Mouse (Mus musculus) lung, postnatal 0 days (tissue): ENCODE data around the gene Sipa1l2. TPM values are rescaled to one million over a fixed set of nuclear protein-coding genes. Genes with fewer than 3 reads are reported as not detected.

Source experiments
- ATAC-seq: fragments of 200-750 bp; cut with Nextera tagmentation; 2 replicates; pipeline ENCODE4 v1.8.0; 2017; ENCODE audit warnings: moderate library complexity
- DNase-seq: peaks from one replicate; pipeline ENCODE4 v3.0.0-alpha.2; 2016; ENCODE audit warnings: low spot score
- H3K27ac ChIP-seq: fragments of 300-500 bp; sonication (generic); 2 replicates; pipeline ENCODE4 v1.5.1; 2014; ENCODE audit warnings: antibody characterized with exemption, mild to moderate bottlenecking, low read length, mixed read lengths
- H3K27me3 ChIP-seq: fragments of 300-500 bp; sonication (generic); replicated peaks from 2 replicates; pipeline ENCODE4 v1.6.1; 2014; ENCODE audit warnings: low read length, mixed read lengths; ENCODE audit not compliant: insufficient read depth
- H3K36me3 ChIP-seq: fragments of 300-500 bp; sonication (generic); 2 replicates; pipeline ENCODE4 v1.6.1; 2014; ENCODE audit warnings: low read length, mixed read lengths; ENCODE audit not compliant: insufficient read depth
- H3K4me1 ChIP-seq: fragments of 300-500 bp; sonication (generic); 2 replicates; pipeline ENCODE4 v1.6.1; 2014; ENCODE audit warnings: antibody characterized with exemption, low read depth, low read length, mixed read lengths; ENCODE audit not compliant: insufficient read depth
- H3K4me2 ChIP-seq: fragments of 300-500 bp; sonication (generic); replicated peaks from 2 replicates; pipeline ENCODE4 v1.6.1; 2014; ENCODE audit warnings: low read depth, mild to moderate bottlenecking, low read length, moderate library complexity, mixed read lengths
- H3K4me3 ChIP-seq: fragments of 300-500 bp; sonication (generic); 2 replicates; pipeline ENCODE4 v1.5.1; 2014; ENCODE audit warnings: low read depth, low read length
- H3K9ac ChIP-seq: fragments of 300-500 bp; sonication (generic); replicated peaks from 2 replicates; pipeline ENCODE4 v1.6.1; 2014; ENCODE audit warnings: low read depth, mild to moderate bottlenecking
- H3K9me3 ChIP-seq: fragments of 300-500 bp; sonication (generic); 2 replicates; pipeline ENCODE4 v1.6.1; 2016; ENCODE audit warnings: low read length, mixed read lengths
- CTCF ChIP-seq: IDR thresholded peaks from 2 replicates; pipeline ENCODE4 v1.5.1; 2016; ENCODE audit warnings: antibody characterized with exemption, mild to moderate bottlenecking
- EP300 ChIP-seq: IDR thresholded peaks from 2 replicates; pipeline ENCODE4 v1.6.1; 2016; ENCODE audit warnings: antibody characterized with exemption, mild to moderate bottlenecking, control low read depth
- WGBS: fragments of 180-500 bp; shearing (Covaris S2); extraction: QIAGEN DNeasy Blood & Tissue Kit; methylation state at CpG from one replicate; pipeline ENCODE4 v1.1.7; 2014; 5-methylcytosine and 5-hydroxymethylcytosine counted together
- polyA plus RNA-seq: library from polyadenylated mRNA; unstranded; fragments of >200 nt; fragmentation: Nextera tagmentation; extraction: Ambion mirVana; gene quantifications from 2 replicates; pipeline ENCODE4 v1.2.1, GENCODE M21; 2015

Gene Sipa1l2
- polyA plus RNA-seq, 1 experiment from 2014 or later = 9.4 TPM

- no peak overlapping the region for H3K4me3 ChIP-seq
- H3K9me3 ChIP-seq = no peaks in the 10 kb centered on the region
- H3K4me2 ChIP-seq = no peak overlapping the region
- no peak for ATAC-seq
- TF ChIP-seq EP300 (no peak), CTCF (no peak)
- no peak for DNase-seq
- 76% methylated on average over 6 of the region's 6 CpGs for WGBS
- H3K27me3 ChIP-seq = no peaks in the 10 kb centered on the region
- no peak overlapping the region for H3K9ac ChIP-seq
- peaks cover 27% of the 10 kb centered on the region; the same call in 1 of the 2 replicates for H3K4me1 ChIP-seq
- no peaks in the 10 kb centered on the region for H3K36me3 ChIP-seq
- no peak overlapping the region for H3K27ac ChIP-seq
Measured at GRCm38 (mm10) chr8:125529019-125529418, 40.6 kb downstream of the Sipa1l2 start.

DNA sequence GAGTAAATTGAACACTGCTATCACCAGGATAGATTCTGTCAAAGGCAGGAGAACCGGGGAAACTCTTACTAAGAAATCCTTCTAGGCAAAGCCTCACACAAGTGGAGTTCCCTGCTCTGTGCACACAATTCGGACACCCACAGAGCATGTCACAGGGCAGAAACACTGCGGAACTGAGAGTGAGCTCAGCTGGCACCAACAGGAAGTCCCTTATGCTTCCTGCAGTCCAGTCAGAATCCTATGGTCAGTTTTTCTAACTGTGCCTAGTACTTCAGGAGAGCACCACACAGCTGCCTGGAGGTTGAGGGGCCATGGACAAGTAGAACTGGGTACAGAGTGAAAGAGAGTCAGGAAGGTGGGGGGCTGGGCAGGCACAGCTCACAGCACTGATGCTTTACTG is 41.7 kb downstream of the Sipa1l2 start:
- DNase-seq (no peak), ATAC-seq (0 out of 2 replicates have a peak, but pooled peaks have one; percentile 32)
- peaks cover 34% of the 10 kb centered on the region; the same call in 1 of the 2 replicates for H3K4me1 ChIP-seq
- H3K27me3 ChIP-seq = no peaks in the 10 kb centered on the region
- no peaks in the 10 kb centered on the region for H3K9me3 ChIP-seq
- H3K4me3 ChIP-seq = no peak overlapping the region
- WGBS = 50% methylated on average over 3 of the region's 3 CpGs
- TF ChIP-seq CTCF (no peak), EP300 (no peak)
- no peak overlapping the region for H3K9ac ChIP-seq
- no peak overlapping the region for H3K27ac ChIP-seq
- H3K4me2 ChIP-seq = no peak overlapping the region
- no peaks in the 10 kb centered on the region for H3K36me3 ChIP-seq

DNA sequence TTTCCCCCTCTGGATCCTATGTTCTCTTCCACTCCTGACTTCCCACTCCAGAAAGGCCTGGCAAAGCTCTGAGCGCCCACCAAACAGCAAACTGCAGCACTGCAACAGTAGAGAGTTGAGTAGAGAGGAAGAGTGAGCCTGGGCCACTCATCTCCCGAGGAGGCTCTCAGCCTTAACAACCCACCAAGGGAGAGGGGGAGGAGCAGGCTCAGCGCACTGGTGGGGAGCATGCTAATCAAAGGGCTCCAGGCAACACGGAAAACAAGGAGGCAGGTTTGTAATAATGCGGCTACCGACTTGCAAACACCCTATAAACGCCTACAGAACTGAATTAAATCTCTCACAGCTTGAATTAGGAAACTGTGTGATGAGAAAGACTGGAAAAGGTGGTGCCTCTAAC is 42.6 kb downstream of the Sipa1l2 start:
- Histone ChIP-seq H3K4me1 (peaks cover 38% of the 10 kb centered on the region; the same call in 1 of the 2 replicates), H3K4me2 (no peak overlapping the region), H3K9me3 (no peaks in the 10 kb centered on the region), H3K9ac (no peak overlapping the region), H3K27me3 (no peaks in the 10 kb centered on the region), H3K27ac (no peak overlapping the region), H3K4me3 (no peak overlapping the region), H3K36me3 (no peaks in the 10 kb centered on the region)
- ATAC-seq (no peak), DNase-seq (no peak)
- TF ChIP-seq EP300 = no peak
- TF ChIP-seq CTCF = no peak
- 29% methylated on average over 7 of the region's 7 CpGs for WGBS

- 57% methylated on average over 7 of the region's 7 CpGs for WGBS
- Histone ChIP-seq H3K4me3 (no peak overlapping the region), H3K9ac (no peak overlapping the region), H3K4me2 (no peak overlapping the region), H3K27ac (no peak overlapping the region), H3K27me3 (no peaks in the 10 kb centered on the region), H3K4me1 (peaks cover 42% of the 10 kb centered on the region; the same call in 1 of the 2 replicates), H3K36me3 (no peaks in the 10 kb centered on the region), H3K9me3 (no peaks in the 10 kb centered on the region)
- DNase-seq (no peak), ATAC-seq (no peak)
- TF ChIP-seq EP300 (no peak), CTCF (no peak)
Measured at GRCm38 (mm10) chr8:125526582-125526981, 43.0 kb downstream of the Sipa1l2 start.

- Histone ChIP-seq H3K27ac (no peak overlapping the region), H3K36me3 (no peaks in the 10 kb centered on the region), H3K4me3 (no peak overlapping the region), H3K9ac (no peak overlapping the region), H3K4me1 (peaks cover 44% of the 10 kb centered on the region; the same call in 1 of the 2 replicates), H3K27me3 (no peaks in the 10 kb centered on the region), H3K4me2 (no peak overlapping the region), H3K9me3 (no peaks in the 10 kb centered on the region)
- TF ChIP-seq CTCF = no peak
- TF ChIP-seq EP300 = no peak
- 33% methylated on average over 2 of the region's 2 CpGs for WGBS
- ATAC-seq (peak; percentile 23; the same call in 1 of the 2 replicates), DNase-seq (peak; percentile 51)
Measured at GRCm38 (mm10) chr8:125524479-125524878, 45.1 kb downstream of the Sipa1l2 start.

DNA sequence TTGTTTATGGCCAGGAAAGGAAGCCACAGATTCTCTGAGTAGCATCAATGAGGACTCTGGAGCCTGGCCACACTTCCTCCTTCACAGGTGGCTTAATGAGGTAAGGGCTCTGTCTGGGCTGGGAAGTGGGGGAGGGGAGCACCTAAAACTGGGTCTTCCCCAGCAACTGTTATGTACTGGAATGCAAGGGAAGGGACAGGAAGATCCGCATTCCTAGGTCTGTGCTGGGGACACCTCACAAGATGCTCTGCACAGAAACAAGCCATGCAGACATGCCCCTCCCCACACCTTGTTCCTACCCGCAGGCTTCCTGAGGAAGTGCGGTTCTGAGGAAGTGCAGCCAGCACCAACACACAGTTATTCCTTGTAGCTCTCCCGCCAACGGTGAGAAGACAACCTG is 46.4 kb downstream of the Sipa1l2 start:
- Histone ChIP-seq H3K36me3 (no peaks in the 10 kb centered on the region), H3K4me1 (peaks cover 45% of the 10 kb centered on the region; the same call in 1 of the 2 replicates), H3K9me3 (no peaks in the 10 kb centered on the region), H3K27ac (0 out of 2 replicates have a peak overlapping the region, but pooled peaks have one; percentile 26), H3K9ac (no peak overlapping the region), H3K27me3 (no peaks in the 10 kb centered on the region), H3K4me3 (no peak overlapping the region), H3K4me2 (no peak overlapping the region)
- 37% methylated on average over 5 of the region's 5 CpGs for WGBS
- TF ChIP-seq EP300 (no peak), CTCF (no peak)
- ATAC-seq (peak; percentile 10; the same call in 1 of the 2 replicates), DNase-seq (no peak)

DNA sequence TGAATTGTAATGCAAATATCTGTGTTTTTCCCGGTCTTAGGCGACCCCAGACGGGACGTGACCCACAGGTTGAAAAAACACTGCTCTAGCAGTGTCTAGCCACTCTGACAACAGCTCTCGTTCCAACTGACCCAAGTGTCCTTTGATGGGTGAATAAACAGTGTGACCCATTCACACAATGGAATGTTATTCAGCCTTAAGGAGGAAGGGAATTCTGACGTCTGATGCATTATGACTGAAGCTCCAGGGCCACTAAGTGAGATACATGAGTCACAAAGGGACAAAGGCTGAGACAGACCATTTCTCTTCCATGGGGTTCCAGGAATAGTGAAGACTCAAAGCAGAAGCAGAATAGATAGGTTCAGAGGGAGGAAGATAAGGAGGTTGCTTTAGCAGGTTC is 47.5 kb downstream of the Sipa1l2 start:
- no peaks in the 10 kb centered on the region for H3K36me3 ChIP-seq
- H3K27ac ChIP-seq = no peak overlapping the region
- peak; percentile 47 for ATAC-seq
- H3K4me1 ChIP-seq = peaks cover 42% of the 10 kb centered on the region; the same call in 1 of the 2 replicates
- H3K9ac ChIP-seq = no peak overlapping the region
- DNase-seq = peak; percentile 75
- H3K4me3 ChIP-seq = no peak overlapping the region
- 30% methylated on average over 6 of the region's 6 CpGs for WGBS
- H3K4me2 ChIP-seq = no peak overlapping the region
- H3K9me3 ChIP-seq = no peaks in the 10 kb centered on the region
- H3K27me3 ChIP-seq = no peaks in the 10 kb centered on the region
- TF ChIP-seq CTCF (no peak), EP300 (peak; percentile 86)
